Mouse (Mus musculus) ES-Bruce4 (cell line): ENCODE measurements around the gene Erich6b.

Experiments
- CTCF ChIP-seq: IDR thresholded peaks from one replicate; pipeline ENCODE4 v1.8.1; 2011; ENCODE audit warnings: low read depth, low read length
- EP300 ChIP-seq: IDR thresholded peaks from 2 replicates; pipeline ENCODE4 v1.6.1; 2011; ENCODE audit warnings: low read depth, low read length; ENCODE audit not compliant: insufficient read depth
- POLR2A ChIP-seq: IDR thresholded peaks from one replicate; pipeline ENCODE4 v1.8.1; 2011; ENCODE audit warnings: low read length; ENCODE audit not compliant: insufficient read depth

DNA sequence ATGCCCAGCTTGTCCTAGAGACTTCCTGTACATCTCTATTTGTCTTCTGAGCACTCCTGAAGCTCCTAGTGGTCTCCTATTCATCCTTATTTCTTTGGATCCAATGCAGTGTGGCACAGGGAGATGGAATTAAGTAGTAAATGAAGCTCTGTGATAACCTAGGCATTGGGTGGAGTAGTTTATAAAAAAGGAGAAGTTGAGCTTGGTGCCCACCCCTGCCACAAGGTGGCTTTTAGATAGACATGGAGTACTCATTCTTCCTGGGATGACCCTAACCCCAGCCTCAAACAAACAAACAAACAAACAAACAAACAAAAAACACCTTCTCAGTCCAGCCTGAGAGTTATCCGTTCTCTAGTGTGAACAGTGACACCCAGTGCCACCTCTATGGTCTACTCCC, 55.9 kb downstream of the Erich6b start:
- no peak for TF ChIP-seq CTCF
- no peak for TF ChIP-seq POLR2A
- no peak for TF ChIP-seq EP300
